Mouse (Mus musculus) cerebellum, adult 8-10 months (tissue): ENCODE measurements at regions not wholly inside any gene's neighbourhood (a gene's known extent, or its start where the extent isn't known, plus 50 kb on each side); places are given as distances from the start of the nearest gene placed in this dataset.

ENCODE experiments used
- DNase-seq: peaks from one replicate; pipeline ENCODE4 v3.0.0; 2022

DNA sequence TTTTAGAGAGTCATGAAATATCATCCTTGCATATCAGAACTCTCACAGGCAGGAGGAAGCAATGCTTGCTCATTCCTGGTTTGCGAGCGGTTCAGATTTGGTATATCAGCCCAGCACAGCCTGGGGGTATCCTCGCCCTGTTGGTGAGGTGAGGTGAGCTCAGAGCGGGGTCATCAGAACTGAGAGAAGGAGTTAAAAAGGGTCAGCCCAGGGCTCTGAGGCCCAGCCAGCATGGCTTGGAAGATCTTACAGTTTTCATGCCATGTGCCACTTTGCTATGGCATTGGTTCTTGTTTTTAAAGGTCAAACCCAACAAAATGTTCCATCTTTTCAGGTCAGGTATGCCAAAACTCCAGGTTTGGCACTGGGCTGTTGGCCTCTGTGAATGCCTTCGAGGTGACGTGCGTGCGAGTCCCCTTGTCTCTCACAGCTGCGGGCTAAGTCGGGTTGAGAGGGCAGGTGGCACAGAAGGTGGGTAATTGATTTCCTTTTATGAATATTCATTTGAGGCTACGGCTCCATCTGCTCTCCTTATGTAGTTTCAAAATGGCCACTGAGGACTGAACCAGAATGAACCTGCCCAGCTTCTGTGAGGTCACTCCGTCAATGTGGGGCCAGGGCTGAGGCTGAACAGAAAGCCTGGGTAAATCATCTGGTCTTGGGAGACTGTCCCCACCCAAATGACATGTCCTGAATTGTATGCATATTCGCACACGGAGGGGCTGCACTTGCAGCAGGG, 86.3 kb downstream of the Hhipl2 start:
- peak; percentile 14 for DNase-seq

GRCm38 (mm10) chr1:183507893-183508292, 89.9 kb downstream of the Hhipl2 start:
- DNase-seq: no peak

DNA sequence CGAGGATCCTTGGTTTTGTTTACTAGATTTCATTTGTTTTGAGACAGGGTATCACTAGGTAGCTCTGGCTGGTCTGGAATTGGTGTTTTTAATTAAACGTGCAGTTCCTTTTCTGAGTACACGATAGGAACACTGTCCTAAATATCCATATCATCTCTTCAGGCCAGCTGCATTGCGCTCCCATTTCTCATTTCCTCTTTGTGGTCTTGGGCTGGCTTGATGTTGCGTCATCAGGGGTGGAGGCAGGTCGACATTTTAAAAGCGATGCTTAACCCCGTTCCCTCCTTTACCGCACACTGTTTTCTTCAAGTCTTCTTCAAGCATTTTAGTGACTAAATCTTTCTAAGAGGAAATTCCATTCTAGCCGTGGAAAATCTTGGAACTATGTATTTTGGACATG, 92.7 kb downstream of the Hhipl2 start:
- DNase-seq: no peak

DNA sequence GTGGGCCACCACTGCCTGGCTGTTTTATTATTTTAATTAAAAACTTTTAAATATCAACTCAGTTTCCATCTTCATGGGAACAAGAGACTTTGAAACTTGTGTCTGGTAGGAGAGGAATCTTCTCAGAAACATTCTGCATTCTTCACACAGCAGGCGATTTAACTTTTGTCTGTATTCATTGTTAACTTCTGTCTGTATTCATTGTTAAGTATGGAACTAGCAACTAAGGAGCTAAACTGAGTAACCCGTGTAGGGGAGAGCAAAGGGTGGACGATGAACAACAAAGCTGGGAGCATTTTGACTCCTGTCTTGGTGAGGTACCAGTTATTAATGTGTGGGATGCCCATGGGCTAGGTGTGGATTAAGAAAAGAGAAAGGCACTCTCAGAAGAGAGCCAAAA, 95.9 kb downstream of the Hhipl2 start:
- DNase-seq: no peak

DNA sequence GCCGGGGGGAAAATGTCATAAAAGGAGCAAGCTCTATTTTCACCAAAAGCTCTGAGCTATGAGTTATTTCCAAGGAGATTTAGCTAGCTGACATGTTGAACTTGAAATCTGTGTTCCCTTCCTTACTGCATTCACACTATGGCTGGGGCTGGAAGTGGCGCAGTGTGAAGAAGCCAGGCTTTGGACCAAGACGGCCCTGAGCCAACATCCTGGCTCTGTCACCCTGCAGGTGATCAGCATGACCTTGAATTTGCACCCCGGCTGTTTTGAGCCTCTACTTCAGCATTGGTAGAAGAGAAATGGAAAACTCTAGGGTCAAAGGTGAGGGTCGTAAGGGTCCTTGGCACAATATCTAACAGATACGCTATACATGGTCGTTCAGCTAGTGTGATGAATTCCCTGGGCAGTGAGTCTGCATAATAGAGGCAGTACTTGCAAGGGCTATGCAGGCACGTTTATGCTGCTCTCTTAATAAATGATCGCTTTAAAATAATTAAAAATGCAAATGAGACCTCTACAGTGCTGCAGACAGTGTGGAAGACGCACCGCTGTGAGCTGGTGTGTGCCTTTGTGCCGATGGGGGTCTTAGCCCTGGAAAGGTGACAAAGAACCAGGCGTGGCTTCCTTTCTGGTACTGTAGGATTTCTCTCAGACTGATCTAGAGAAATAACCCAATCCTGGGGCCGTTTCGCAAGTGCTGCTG, 96.4 kb downstream of the Hhipl2 start:
- no peak for DNase-seq

DNA sequence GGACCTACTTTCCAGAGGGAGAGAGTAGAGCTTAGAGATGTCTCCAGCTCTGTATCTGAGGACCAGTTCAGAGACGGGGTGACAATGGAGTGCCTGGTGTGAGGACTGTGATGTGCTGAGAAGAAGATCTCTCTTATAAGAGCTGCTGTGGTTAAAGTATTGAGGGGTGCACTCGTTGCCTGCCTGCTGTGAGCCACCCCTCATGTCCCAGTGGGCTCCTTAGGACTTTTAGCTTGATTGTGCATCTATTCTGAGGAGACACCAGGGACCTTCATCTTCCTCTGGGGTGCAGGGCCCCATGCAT, 96.9 kb downstream of the Hhipl2 start:
- DNase-seq: no peak

DNA sequence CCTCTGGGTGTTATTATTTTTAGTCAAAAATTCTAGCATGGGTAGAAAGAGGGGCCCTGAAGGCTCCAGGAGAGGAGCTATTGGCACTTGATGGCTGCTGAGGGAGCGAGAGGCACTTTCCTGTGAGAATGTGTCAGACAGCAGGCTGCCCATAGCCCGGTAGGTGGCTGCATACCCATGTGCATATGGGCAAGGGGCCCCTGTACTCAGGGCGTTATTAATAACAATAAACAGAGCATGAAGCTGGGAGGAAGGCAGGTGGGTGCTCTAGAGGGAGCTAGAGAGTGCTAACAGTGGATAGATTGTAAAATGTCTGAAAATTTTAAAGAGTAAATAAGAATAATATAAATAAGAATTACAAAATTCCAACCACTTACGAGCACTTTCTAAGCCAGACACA, 98.2 kb downstream of the Hhipl2 start:
- DNase-seq: no peak

DNA sequence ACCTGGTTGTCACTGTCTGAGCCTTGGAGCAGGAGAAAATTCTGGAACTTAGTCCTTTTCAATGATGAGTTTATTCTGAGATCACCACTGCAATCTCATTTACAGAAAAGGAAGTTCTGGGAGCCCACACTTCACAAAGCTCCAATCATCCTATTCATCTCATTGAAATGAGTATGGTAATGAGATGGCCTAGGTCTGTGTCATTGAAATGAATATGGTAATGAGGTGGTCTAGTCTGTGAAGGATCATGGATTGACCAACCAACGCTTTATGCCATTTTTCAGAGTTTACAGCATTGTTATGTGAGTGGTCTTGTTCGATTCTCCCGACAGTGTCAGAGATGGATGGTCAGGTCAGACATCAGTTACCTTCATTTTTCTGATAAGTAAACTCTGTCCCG, 99.2 kb downstream of the Hhipl2 start:
- no peak for DNase-seq

DNA sequence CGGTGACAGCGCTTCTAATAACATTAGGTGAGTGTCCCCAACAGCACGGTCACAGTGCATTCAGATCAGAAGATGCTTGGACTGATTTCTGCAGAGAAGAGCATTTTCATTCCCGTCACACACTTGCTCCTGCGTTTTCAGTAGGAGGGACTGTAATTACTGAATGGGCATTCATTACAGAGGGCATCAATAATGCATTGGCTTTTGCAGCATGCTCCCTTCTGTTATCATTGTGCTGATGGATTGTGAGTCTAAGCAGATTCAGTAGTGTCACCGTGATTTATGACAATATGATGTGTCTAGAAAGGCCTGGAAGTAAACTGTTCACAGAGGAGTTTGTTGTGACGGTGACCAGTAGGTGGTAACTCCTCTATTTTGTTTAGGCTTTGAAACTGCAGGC, 103.6 kb downstream of the Hhipl2 start:
- DNase-seq: no peak

GRCm38 (mm10) chr1:183533386-183533785, 115.4 kb downstream of the Hhipl2 start:
- DNase-seq: no peak

- no peak for DNase-seq
These were observed 130.9 kb downstream of the Hhipl2 start for GRCm38 (mm10) chr1:183548752-183549387.

DNA sequence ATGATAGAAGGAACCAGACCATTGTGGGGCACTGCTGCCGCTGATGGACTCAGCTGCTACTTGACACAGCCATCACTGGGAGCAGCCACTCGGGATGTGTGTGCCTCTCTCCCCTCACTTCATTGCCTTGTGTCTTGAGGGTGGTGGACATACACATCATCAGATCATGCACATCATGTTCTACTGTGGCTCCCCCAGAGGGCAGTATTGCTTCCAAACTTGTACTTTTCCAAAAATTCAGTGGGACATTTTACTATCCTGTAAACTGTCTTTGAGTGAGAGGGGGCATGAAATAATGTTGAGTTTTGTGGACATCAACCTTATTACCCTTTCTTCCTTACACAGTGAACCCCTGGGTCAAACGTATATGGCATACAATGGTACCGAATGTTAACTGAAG, 134.6 kb downstream of the Hhipl2 start:
- no peak for DNase-seq

GRCm38 (mm10) chr1:183553219-183553618, 135.2 kb downstream of the Hhipl2 start:
- no peak for DNase-seq

GRCm38 (mm10) chr1:183562853-183563252, 144.8 kb downstream of the Hhipl2 start:
- DNase-seq: no peak

DNA sequence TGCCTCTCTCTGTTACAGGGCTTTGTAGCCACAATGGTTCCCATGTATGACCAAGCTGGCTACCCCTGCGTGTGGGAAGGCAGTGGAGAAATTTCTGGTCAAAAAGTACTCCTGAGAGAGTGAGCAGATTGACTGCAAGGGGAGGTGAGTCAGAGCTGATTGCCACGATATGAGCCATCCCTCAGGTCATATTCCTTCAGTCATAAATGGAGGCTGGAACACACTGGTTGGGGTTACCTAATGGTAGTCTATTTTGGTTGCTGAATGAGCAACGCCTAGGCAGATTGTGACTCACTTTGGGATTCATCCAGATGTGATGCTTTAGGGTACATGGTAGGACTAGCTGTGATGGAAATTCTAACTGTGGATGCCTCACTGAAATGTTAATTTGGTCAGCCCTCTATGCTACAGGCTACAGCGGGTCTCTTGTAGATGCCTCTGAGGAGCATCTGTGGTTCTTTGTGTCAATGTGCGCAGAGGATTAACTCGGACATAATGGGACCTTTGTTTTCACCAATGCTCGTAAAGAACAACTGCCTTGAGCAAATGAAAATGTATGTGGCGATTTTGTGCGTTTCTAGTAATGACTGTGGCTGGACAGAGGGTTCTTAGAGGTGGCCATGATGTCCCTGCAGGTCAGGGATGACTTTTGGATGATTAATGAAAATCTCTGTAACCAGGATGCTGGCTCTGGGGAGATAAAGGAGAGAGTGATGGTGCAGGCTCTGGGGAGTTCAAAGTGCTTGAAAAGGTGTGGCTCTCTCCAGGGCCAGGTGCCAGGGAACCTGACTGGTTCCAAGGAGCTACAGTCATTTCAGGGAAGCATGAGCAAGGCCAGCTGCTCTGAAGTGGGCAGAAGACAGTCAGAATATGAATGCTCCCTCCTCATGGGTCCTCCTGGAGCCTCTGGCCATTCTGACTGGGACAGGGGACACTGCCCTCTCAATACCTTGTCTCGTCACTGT, 155.9 kb downstream of the Hhipl2 start:
- no peak for DNase-seq

GRCm38 (mm10) chr1:183584861-183585260, 166.8 kb downstream of the Hhipl2 start:
- DNase-seq: no peak

DNA sequence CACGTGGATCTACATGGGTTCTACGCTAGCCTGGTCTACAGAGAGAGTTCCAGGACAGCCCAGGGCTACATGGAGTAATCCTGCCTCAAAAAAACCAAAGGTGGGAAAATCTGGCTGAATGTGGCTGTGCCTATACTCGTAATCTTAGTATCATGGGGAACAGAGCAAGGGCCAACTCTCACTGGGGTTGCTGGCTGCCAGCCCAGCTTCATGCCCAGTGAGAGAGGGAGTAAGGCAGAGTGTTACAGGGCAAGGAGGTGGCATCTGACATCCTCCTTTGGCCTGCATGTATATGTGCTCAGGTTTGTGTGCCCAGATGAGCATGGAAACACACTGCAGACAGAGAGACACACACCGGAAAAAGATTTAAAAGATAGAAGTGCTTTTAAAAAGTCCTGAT, 168.4 kb downstream of the Hhipl2 start:
- DNase-seq: no peak

DNA sequence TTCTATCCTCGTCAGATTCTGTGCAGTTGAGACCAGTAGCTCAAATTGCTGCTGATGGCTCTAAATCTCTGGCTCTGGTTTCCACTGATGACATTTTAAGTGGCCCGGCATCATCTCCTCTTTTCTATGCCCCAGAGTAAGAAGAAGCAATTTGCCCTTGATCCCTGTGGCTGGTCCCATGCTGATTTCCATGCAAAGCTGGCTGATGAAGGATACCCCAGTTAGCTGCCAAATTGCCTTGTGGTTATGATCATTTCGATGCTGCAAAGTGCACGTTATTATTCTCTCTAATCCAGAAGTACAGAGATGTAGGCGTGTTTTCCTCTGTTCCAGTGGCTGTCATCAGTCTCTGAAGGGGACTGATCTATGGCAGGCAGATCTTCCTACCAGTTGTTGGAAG, 177.3 kb downstream of the Hhipl2 start:
- no peak for DNase-seq

GRCm38 (mm10) chr1:183600466-183600865, 182.5 kb downstream of the Hhipl2 start:
- no peak for DNase-seq

GRCm38 (mm10) chr1:183611966-183612694, 194.1 kb downstream of the Hhipl2 start:
- DNase-seq: no peak

GRCm38 (mm10) chr1:183619451-183620059, 201.5 kb downstream of the Hhipl2 start:
- no peak for DNase-seq

DNA sequence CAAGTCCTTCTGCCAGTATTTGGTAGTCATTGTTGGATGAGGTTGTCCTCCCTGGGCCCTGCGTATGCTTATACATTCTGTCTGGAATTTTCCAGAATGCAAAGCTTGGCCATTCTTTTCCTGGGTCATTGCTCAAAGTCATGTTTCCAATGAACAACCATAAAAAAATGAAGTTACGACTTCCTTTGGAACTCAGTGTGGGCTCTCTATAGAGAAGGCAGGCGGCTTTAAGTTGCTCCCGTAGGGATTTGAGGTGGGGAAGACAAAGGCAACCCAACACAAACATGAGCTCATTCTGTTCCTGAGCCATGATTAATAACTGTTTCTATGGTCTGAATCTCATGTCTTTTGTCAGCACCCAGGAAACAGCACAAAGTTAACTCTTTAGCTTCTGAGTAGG, 204.3 kb downstream of the Hhipl2 start:
- DNase-seq: no peak
